Mouse (Mus musculus) bone marrow, adult 2 months (tissue): ENCODE results near the gene Kpna4.

Experiments
- CTCF ChIP-seq: fragments of 200-500 bp; IDR thresholded peaks from 2 replicates; pipeline ENCODE4 v1.5.1; 2011; ENCODE audit warnings: low read length, control low read depth; ENCODE audit not compliant: control insufficient read depth, insufficient read depth
- POLR2A ChIP-seq: fragments of 200-500 bp; IDR thresholded peaks from 2 replicates; pipeline ENCODE4 v1.6.1; 2011; ENCODE audit warnings: low read depth, mild to moderate bottlenecking, control low read depth, low read length, borderline replicate concordance; ENCODE audit not compliant: control insufficient read depth

DNA sequence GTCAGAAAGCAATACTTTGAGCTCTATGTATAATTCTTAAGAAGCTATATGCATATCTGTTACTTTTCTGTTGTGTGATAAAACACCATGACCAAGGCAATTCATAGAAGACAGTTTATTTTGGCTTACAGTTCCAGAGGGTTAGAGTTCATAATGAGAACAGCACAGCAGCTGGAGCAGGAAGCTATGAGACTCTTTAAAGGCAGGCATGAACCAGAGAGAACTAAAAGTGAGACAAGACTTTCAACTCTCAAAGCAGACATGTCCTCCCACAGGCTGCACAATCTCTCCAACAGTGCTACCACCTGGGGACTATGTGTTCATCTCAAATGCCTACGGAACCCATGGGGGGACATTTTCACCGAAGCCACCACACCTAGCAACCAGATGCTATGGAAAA, 86.8 kb downstream of the Kpna4 start:
- TF ChIP-seq POLR2A (no peak), CTCF (no peak)
